Mouse (Mus musculus) lung, adult 2 months (tissue): ENCODE data around the gene Foxp2. TPM values are rescaled to one million over a fixed set of nuclear protein-coding genes. Genes with fewer than 3 reads are reported as not detected.

Experiments
- DNase-seq: peaks from one replicate; pipeline ENCODE4 v3.0.0; 2022
- H3K4me1 ChIP-seq: fragments of 200-500 bp; 2 replicates; pipeline ENCODE4 v1.6.1; 2011; ENCODE audit warnings: low read length; ENCODE audit not compliant: control insufficient read depth, insufficient read depth
- H3K4me3 ChIP-seq: fragments of 200-500 bp; replicated peaks from 2 replicates; pipeline ENCODE3; 2011; ENCODE audit warnings: low read depth, mild to moderate bottlenecking, control low read depth, low read length; ENCODE audit errors: extremely low read depth
- CTCF ChIP-seq: fragments of 200-500 bp; IDR thresholded peaks from 2 replicates; pipeline ENCODE4 v1.5.1; 2011; ENCODE audit warnings: mild to moderate bottlenecking, low read length, control low read depth; ENCODE audit not compliant: insufficient read depth
- POLR2A ChIP-seq: fragments of 200-500 bp; IDR thresholded peaks from 2 replicates; pipeline ENCODE4 v1.6.1; 2011; ENCODE audit warnings: low read depth, mild to moderate bottlenecking, control low read depth, low read length, borderline replicate concordance; ENCODE audit errors: extremely low read depth
- whole genome bisulfite sequencing: fragments of 180-500 bp; shearing (Covaris S2); methylation state at CpG from one replicate; pipeline ENCODE4 v1.1.7; 2018; 5-methylcytosine and 5-hydroxymethylcytosine counted together
- polyA plus RNA-seq: library from polyadenylated mRNA; depleted of rRNA; stranded (reverse); fragments of >200 nt; gene quantifications from 2 replicates; pipeline ENCODE4 v1.2.3, GENCODE M21; 2012

Gene Foxp2
- polyA plus RNA-seq, 1 experiment = 5.8 TPM

DNA sequence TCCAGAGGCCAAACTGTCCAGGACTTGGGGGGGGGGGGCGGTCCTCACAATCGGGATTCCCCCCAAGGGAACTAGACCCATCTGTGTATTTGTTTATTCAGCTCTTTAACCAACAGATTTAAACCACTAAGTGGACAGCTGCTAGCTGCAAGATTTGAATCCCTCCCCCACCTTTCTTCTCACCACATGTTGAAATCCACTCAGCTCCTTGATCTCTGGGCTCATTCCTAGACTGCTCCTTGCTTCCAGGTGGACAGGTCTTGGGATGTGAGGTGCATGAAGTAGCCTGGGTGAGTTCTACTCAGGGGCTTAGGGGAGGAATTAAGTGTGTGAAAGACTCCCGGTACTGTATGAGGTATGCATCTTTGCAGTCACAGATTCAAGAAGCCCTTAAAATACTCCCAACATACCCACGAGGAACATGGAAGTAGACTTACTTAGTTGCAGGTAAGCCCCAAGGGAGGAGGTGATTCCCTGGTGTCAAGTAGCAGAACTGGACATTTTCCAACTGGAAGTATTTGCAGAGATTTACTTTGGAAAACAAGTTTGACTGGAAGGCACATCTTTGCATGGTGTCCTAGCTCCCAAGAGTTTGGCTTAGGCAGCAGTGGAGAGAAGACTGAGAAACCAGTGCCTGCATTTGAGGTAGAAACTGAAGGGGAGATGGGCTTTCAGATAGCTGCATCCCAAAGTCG lies 2.3 kb downstream of the Foxp2 start:
- Histone ChIP-seq H3K4me3 (no peak overlapping the region), H3K4me1 (peaks cover 4% of the 10 kb centered on the region; the same call in 1 of the 2 replicates)
- TF ChIP-seq CTCF (no peak), POLR2A (no peak)
- WGBS = 21% methylated on average over 5 of the region's 5 CpGs
- DNase-seq = peak; percentile 9

DNA sequence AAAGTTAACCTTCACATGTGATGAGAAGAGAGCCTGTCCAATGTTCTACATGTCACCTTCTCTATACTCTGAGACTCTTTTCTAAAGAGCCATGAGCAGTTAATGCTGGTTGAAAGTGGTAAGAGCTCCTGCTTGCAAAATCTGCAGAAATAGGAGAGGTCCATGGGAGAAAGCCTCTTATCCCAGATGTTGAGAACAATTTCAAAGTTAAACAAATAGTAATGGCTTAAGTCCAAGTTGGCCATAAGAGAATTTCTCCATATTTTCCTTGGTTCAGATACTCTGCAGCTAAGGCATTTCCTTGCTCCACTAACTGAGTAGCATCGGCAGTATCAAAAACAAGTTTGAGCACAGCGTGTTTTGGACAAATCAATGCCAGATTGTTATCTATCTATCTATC lies 13.9 kb downstream of the Foxp2 start:
- TF ChIP-seq CTCF (no peak), POLR2A (no peak)
- no peak for DNase-seq
- 70% methylated on average over 2 of the region's 2 CpGs for WGBS
- Histone ChIP-seq H3K4me3 (no peak overlapping the region), H3K4me1 (no peaks in the 10 kb centered on the region)

GRCm38 (mm10) chr6:14922704-14923103 lies 21.6 kb downstream of the Foxp2 start:
- no peak for TF ChIP-seq CTCF
- TF ChIP-seq POLR2A = no peak
- Histone ChIP-seq H3K4me3 (no peak overlapping the region), H3K4me1 (no peaks in the 10 kb centered on the region)
- DNase-seq = no peak

DNA sequence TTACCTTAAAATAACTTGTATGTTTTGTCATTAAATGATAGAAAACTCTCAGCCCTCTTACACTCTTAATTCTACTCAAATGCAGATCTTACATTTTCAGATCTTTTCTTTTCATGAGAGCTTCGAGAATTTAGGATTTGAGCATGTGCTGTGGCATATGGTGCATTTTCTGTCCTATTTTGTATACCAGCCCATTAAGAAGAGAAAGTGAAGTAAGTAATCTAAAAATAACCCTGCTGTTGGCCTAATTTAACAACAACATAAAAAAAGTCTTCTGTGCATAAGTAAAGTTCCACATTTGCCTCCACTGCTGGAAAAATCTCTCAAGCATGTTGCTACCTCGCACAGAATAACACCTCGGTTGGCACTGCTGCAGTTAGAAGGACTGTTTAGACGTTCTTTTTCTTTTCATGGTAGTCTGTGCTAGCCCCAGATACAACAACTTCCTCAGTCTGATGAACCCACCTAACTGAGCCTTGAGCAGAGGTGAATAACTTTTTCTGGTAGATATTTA lies 23.9 kb downstream of the Foxp2 start:
- H3K4me1 ChIP-seq = no peaks in the 10 kb centered on the region
- no peak for DNase-seq
- TF ChIP-seq POLR2A (no peak), CTCF (no peak)
- 79% methylated on average over 4 of the region's 4 CpGs for WGBS
- H3K4me3 ChIP-seq = no peak overlapping the region

GRCm38 (mm10) chr6:14951060-14951459 lies 49.9 kb downstream of the Foxp2 start:
- DNase-seq = no peak
- 77% methylated on average over 6 of the region's 6 CpGs for WGBS
- TF ChIP-seq CTCF = no peak
- no peak for TF ChIP-seq POLR2A
- Histone ChIP-seq H3K4me1 (no peaks in the 10 kb centered on the region), H3K4me3 (no peak overlapping the region)

- no peak for TF ChIP-seq POLR2A
- no peak for TF ChIP-seq CTCF
Measured at GRCm38 (mm10) chr6:14952731-14953130, 51.6 kb downstream of the Foxp2 start.

GRCm38 (mm10) chr6:14977042-14977441 lies 75.9 kb downstream of the Foxp2 start:
- no peak for DNase-seq
- TF ChIP-seq POLR2A (no peak), CTCF (no peak)
- Histone ChIP-seq H3K4me1 (no peaks in the 10 kb centered on the region; the same call in 1 of the 2 replicates), H3K4me3 (no peak overlapping the region)
- 20% methylated on average over 3 of the region's 3 CpGs for WGBS

More at GRCm38 (mm10) chr6:14952731-14953130, 51.6 kb downstream of the Foxp2 start:
- no peak for DNase-seq
- no peak overlapping the region for H3K4me3 ChIP-seq
- no peaks in the 10 kb centered on the region for H3K4me1 ChIP-seq
- WGBS = 37% methylated on average over 4 of the region's 4 CpGs

- no peak overlapping the region for H3K4me3 ChIP-seq
- no peak for TF ChIP-seq POLR2A
- no peaks in the 10 kb centered on the region; the same call in 1 of the 2 replicates for H3K4me1 ChIP-seq
- no peak for DNase-seq
- WGBS = 64% methylated on average over 5 of the region's 5 CpGs
Measured at GRCm38 (mm10) chr6:14978201-14978600, 77.1 kb downstream of the Foxp2 start.

- TF ChIP-seq POLR2A (no peak), CTCF (no peak)
- WGBS = 60% methylated on average over 1 of the region's 1 CpGs
Measured at GRCm38 (mm10) chr6:15008113-15008512, 107.0 kb downstream of the Foxp2 start.

DNA sequence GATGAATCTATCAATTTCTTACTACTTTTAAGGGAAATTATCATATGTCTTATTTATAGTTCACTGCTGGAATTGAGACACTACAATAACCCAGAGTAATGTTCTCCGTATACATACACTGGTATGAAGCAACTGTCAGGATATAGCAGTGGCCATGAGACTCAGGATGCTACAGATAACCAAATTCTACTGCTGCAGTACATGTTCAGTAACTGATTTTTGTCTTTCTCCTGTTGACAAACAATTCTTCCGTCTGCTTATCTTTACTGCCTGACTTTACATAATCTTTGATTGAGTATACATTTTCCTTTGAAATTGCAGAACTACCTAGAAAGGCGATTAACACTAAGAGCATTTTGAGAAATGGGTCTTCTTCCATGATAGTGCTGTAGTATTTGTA lies 127.3 kb downstream of the Foxp2 start:
- Histone ChIP-seq H3K4me1 (no peaks in the 10 kb centered on the region), H3K4me3 (no peak overlapping the region)
- 74% methylated on average over 3 of the region's 3 CpGs for WGBS
- no peak for TF ChIP-seq POLR2A
- DNase-seq = no peak

More at GRCm38 (mm10) chr6:15008113-15008512, 107.0 kb downstream of the Foxp2 start:
- Histone ChIP-seq H3K4me3 (no peak overlapping the region), H3K4me1 (no peaks in the 10 kb centered on the region)
- no peak for DNase-seq
